Mouse (Mus musculus) testis, adult 2 months (tissue): ENCODE results near the gene Adcy1. TPM values are rescaled to one million over a fixed set of nuclear protein-coding genes. Genes with fewer than 3 reads are reported as not detected.
"Not testable (repeated sequence)": the region's sequence is repeated elsewhere in the genome, so short reads cannot be mapped to it uniquely, and the experiment has no call there.

ENCODE experiments used
- H3K27ac ChIP-seq: fragments of 200-500 bp; 2 replicates; pipeline ENCODE4 v1.5.1; 2012; ENCODE audit warnings: low read depth, low read length; ENCODE audit not compliant: control insufficient read depth, insufficient read depth
- H3K27me3 ChIP-seq: fragments of 200-500 bp; 2 replicates; pipeline ENCODE4 v1.6.1; 2012; ENCODE audit warnings: mild to moderate bottlenecking, low read length, moderate library complexity; ENCODE audit not compliant: control insufficient read depth, insufficient read depth
- H3K36me3 ChIP-seq: fragments of 200-500 bp; 2 replicates; pipeline ENCODE4 v1.6.1; 2012; ENCODE audit warnings: mild to moderate bottlenecking, low read length; ENCODE audit not compliant: control insufficient read depth, insufficient read depth
- H3K4me1 ChIP-seq: fragments of 200-500 bp; 2 replicates; pipeline ENCODE4 v1.6.1; 2012; ENCODE audit warnings: low read length; ENCODE audit not compliant: control insufficient read depth, insufficient read depth
- H3K4me3 ChIP-seq: fragments of 200-500 bp; 2 replicates; pipeline ENCODE4 v1.5.1; 2012; ENCODE audit warnings: low read depth, mild to moderate bottlenecking, low read length, moderate library complexity, mixed read lengths; ENCODE audit not compliant: control insufficient read depth
- CTCF ChIP-seq: fragments of 200-500 bp; IDR thresholded peaks from 2 replicates; pipeline ENCODE4 v1.5.1; 2012; ENCODE audit warnings: low read depth, mild to moderate bottlenecking, inconsistent platforms, low read length, moderate library complexity; ENCODE audit not compliant: control insufficient read depth, insufficient read depth, insufficient replicate concordance
- POLR2A ChIP-seq: fragments of 200-500 bp; IDR thresholded peaks from 2 replicates; pipeline ENCODE4 v1.6.1; 2012; ENCODE audit warnings: low read depth, mild to moderate bottlenecking, inconsistent platforms, low read length, moderate library complexity; ENCODE audit not compliant: control insufficient read depth
- polyA plus RNA-seq: library from polyadenylated mRNA; depleted of rRNA; stranded (reverse); fragments of >200 nt; gene quantifications from 2 replicates; pipeline ENCODE4 v1.2.3, GENCODE M21; 2012

Adcy1 gene
- polyA plus RNA-seq, 1 experiment, result 0.47 TPM

DNA sequence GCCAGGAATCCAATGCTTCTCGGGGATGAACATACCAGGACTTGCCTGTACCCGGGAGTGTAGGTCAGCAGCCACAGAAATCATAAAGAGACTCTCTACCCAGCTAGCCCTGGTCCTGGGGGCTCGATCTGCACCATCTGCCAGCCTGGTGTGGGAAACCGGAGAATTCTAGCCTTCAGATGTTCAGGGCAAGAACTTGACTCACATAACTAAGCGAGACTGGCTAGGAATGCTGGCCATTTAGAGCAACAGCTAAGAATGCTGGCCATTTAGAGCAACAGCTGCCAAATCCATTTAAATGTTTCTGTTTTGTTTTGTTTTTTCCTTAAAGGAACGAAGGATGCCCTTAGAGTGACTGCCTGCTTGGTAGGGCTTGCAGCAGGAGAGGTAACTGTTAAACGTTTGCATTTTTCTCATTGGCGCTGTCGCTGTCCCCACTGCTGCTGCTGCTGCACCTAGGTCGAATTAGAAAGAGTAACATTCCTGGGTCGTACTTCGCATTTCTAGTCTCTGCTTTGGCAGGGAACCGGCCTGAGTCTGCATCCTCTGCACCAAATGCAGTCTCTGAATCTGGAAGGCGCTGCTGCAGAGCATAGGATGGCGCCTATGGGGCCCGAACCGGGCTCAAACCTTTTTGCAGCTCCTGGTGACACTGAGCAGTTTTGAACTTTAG is 149.0 kb downstream of the Adcy1 start:
- Histone ChIP-seq H3K36me3 (no peaks in the 10 kb centered on the region), H3K27ac (no peak overlapping the region), H3K27me3 (no peaks in the 10 kb centered on the region), H3K4me1 (peaks cover 9% of the 10 kb centered on the region), H3K4me3 (no peak overlapping the region)
- no peak for TF ChIP-seq POLR2A
- TF ChIP-seq CTCF, result no peak

DNA sequence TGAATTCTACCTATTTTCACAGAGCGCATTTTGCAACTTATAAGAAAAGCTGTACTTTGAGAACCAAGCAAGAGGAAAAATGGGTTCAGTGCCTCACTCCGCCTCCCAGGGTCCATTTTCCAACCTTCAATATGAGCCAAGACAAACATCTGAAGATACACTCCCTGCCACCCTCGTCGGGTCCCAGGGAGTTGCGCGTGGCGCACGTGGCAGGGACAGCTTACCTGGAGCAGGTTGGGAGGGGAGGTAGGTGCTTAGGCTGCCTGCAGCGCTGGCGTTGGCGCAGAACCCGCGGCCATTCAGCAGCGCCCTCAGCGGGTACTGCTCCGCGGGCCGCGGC is 149.8 kb downstream of the Adcy1 start:
- Histone ChIP-seq H3K27ac (no peak overlapping the region), H3K4me1 (peaks cover 9% of the 10 kb centered on the region)
- TF ChIP-seq POLR2A (no peak), CTCF (no peak)

DNA sequence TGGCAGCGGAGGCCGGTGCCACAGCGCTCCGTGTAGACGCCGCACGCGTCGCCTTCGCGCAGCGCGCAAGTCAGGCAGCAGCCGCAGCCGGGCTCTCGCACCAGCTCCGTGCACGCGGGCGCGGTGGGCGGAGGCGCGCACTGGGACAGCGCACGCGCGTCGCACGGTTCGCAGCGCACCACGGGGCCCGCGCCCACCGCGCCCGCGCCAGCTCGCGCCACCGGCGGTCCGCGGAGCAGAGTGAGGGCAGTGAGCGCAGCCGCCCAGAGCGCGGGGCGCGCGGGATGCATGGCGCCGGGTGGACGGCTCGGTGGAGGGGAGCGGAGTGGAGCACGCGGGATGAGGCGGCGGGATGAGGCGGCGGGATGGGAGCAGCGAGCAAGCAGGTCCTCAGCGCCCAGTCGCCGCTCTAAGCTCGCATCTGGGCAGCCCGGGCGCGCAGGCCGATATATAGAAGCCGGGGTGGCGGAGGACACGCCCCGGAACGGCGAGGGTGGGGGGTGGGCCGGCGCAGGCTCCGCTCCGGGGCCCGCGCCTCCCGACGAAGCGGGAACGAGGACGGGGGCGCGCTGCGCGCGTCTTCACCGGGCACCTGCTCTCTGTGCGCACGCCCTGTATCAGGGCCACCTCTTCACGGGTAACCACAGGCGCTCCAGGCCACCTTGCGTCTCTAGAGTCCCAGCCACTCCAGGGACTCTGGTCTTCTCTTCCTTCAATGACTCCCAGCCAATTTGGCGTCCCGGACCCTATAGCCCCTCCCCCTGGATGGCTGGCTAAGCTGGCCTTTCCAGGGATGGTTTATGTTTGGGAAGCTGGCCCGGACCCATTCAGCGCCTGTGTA is 150.4 kb downstream of the Adcy1 start, which contains the start of gene Igfbp3:
Gene Igfbp3, minus strand, starts transcription at position 423 of the 841 bp plus-strand sequence.
- Histone ChIP-seq H3K4me3 (peak within 1 kb of the TSS; percentile 82), H3K27me3 (no peaks in the 10 kb centered on the region), H3K4me1 (peaks cover 9% of the 10 kb centered on the region), H3K36me3 (no peaks in the 10 kb centered on the region), H3K27ac (no peak within 1 kb of the TSS)
- TF ChIP-seq CTCF (no peak), POLR2A (no peak)

More for the DNA sequence above, 149.8 kb downstream of the Adcy1 start:
- no peaks in the 10 kb centered on the region for H3K27me3 ChIP-seq
- H3K4me3 ChIP-seq, result peak overlapping the region; percentile 82
- no peaks in the 10 kb centered on the region for H3K36me3 ChIP-seq

DNA sequence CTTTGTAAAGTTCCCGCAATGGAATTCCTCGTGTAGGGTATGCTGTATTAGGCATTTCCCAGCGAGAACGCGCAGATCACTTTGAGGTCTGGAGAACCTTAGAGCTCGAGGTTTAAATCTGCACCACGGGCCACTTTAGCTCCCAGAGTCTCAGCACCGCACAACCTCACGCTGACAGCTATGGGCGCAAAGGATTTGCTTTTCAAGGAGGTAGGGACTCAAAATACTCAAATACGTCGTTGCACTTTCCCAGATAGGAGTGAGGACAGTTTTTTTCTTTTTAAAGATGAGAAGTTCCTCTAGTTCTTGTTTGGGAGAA is 151.0 kb downstream of the Adcy1 start:
- no peak overlapping the region for H3K27ac ChIP-seq
- TF ChIP-seq CTCF, result no peak

DNA sequence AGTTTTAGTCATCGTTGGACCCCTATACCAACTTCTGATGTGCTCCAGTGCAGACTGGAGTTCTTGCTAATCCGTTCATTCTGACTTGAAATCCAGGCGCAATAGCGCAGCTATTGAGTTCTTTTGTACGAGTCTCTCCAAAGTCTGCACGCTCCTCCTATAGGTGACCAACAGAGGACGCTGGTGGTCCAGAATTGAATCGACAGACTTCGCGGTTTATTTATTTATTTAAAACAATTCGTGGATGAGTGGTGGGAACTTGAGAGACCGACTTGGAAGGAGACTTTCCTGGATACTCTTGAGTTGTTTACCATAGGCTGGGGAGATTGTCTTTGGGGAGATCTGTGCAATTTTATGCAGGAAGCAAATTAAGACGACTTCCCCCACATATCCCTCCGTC is 151.5 kb downstream of the Adcy1 start:
- TF ChIP-seq POLR2A (no peak), CTCF (no peak)
- H3K4me3 ChIP-seq, result no peak overlapping the region
- H3K27ac ChIP-seq, result no peak overlapping the region
- no peaks in the 10 kb centered on the region for H3K36me3 ChIP-seq
- no peaks in the 10 kb centered on the region for H3K27me3 ChIP-seq
- peaks cover 9% of the 10 kb centered on the region for H3K4me1 ChIP-seq

More for the DNA sequence above, 151.0 kb downstream of the Adcy1 start:
- Histone ChIP-seq H3K36me3 (no peaks in the 10 kb centered on the region), H3K4me3 (peak overlapping the region; percentile 82; the same call in 1 of the 2 replicates), H3K27me3 (no peaks in the 10 kb centered on the region), H3K4me1 (peaks cover 9% of the 10 kb centered on the region)

DNA sequence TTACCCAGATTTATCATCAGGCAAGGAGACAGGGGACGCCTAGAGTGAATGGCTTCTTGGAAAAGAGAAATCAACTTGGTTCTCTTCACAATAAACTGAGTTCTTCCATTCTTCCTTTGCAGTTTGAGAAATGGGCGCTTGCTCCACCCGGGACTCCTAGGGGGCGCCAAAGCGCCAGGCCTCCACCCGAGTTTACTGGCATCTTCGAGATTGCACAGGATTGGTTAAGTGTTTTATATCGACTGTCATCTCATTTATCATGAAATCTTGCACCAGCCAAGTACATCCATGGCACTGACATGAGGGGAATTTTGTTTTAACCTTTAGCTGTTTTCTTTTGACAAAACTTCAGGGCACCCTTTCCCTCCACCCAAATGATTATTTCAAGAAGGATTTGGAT is 152.4 kb downstream of the Adcy1 start:
- peaks cover 9% of the 10 kb centered on the region for H3K4me1 ChIP-seq
- peak; percentile 47; the same call in 1 of the 2 replicates for TF ChIP-seq CTCF
- no peak for TF ChIP-seq POLR2A
- H3K36me3 ChIP-seq, result no peaks in the 10 kb centered on the region
- H3K4me3 ChIP-seq, result no peak overlapping the region
- H3K27ac ChIP-seq, result no peak overlapping the region
- H3K27me3 ChIP-seq, result no peaks in the 10 kb centered on the region

DNA sequence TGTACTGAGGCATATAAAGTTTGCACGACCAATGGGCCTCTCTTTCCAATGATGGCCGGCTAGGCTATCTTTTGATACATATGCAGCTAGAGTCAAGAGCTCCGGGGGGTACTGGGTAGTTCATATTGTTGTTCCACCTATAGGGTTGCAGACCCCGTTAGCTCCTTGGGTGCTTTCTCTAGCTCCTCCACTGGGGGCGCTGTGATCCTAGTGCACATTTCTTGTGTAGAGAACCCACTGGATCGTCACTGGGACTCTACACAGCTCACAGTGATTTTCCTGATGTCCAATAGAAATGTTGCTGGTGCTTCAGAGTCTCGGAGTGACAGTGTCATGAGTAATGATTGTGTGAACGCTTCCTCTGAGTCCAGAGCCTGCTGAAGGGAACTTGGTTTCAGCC is 158.5 kb downstream of the Adcy1 start:
- peak; percentile 40; the same call in 1 of the 2 replicates for TF ChIP-seq CTCF
- H3K36me3 ChIP-seq, H3K4me3 ChIP-seq, H3K27ac ChIP-seq, H3K27me3 ChIP-seq, H3K4me1 ChIP-seq: not testable (repeated sequence)
